Mouse (Mus musculus) hindbrain, embryonic 11.5 days (tissue): ENCODE results near the gene Muc5b. TPM values are rescaled to one million over a fixed set of nuclear protein-coding genes. Genes with fewer than 3 reads are reported as not detected.

ENCODE experiments used
- ATAC-seq: fragments of 200-750 bp; cut with Nextera tagmentation; 2 replicates; pipeline ENCODE4 v1.8.0; 2017; ENCODE audit warnings: mild to moderate bottlenecking, moderate TSS enrichment, moderate library complexity; ENCODE audit not compliant: low FRiP score
- DNase-seq: peaks from one replicate; pipeline ENCODE4 v3.0.0-alpha.2; 2015; ENCODE audit warnings: low spot score
- H3K27ac ChIP-seq: fragments of 300-500 bp; sonication (generic); 2 replicates; pipeline ENCODE4 v1.5.1; 2014; ENCODE audit warnings: mild to moderate bottlenecking, low read depth, low read length
- H3K27me3 ChIP-seq: fragments of 300-500 bp; sonication (generic); 2 replicates; pipeline ENCODE4 v1.6.1; 2014; ENCODE audit warnings: mild to moderate bottlenecking, low read length, moderate library complexity, mixed read lengths; ENCODE audit not compliant: control insufficient read depth, insufficient read depth
- H3K36me3 ChIP-seq: fragments of 300-500 bp; sonication (generic); 2 replicates; pipeline ENCODE4 v1.6.1; 2014; ENCODE audit warnings: mild to moderate bottlenecking, low read length, moderate library complexity, mixed read lengths; ENCODE audit not compliant: control insufficient read depth, insufficient read depth
- H3K4me1 ChIP-seq: fragments of 300-500 bp; sonication (generic); replicated peaks from 2 replicates; pipeline ENCODE4 v1.6.1; 2014; ENCODE audit warnings: low read length, mixed read lengths; ENCODE audit not compliant: control insufficient read depth, insufficient read depth
- H3K4me2 ChIP-seq: fragments of 300-500 bp; sonication (generic); replicated peaks from 2 replicates; pipeline ENCODE4 v1.6.1; 2014; ENCODE audit warnings: mild to moderate bottlenecking, low read depth, low read length
- H3K4me3 ChIP-seq: fragments of 300-500 bp; sonication (generic); 2 replicates; pipeline ENCODE4 v1.5.1; 2014; ENCODE audit warnings: low read depth, low read length
- H3K9ac ChIP-seq: fragments of 300-500 bp; sonication (generic); 2 replicates; pipeline ENCODE4 v1.6.1; 2014; ENCODE audit warnings: low read depth, low read length
- H3K9me3 ChIP-seq: fragments of 300-500 bp; sonication (generic); 2 replicates; pipeline ENCODE4 v1.6.1; 2016; ENCODE audit warnings: low read length; ENCODE audit not compliant: control insufficient read depth
- WGBS: fragments of 180-500 bp; shearing (Covaris S2); extraction: QIAGEN DNeasy Blood & Tissue Kit; methylation state at CpG from one replicate; pipeline ENCODE4 v1.1.7; 2014; 5-methylcytosine and 5-hydroxymethylcytosine counted together
- polyA plus RNA-seq: library from polyadenylated mRNA; unstranded; fragments of >200 nt; fragmentation: Nextera tagmentation; extraction: Ambion mirVana; gene quantifications from 2 replicates; pipeline ENCODE4 v1.2.1, GENCODE M21; 2014

Muc5b gene
- polyA plus RNA-seq, 1 experiment from 2014 or later, result 0.05 TPM

DNA sequence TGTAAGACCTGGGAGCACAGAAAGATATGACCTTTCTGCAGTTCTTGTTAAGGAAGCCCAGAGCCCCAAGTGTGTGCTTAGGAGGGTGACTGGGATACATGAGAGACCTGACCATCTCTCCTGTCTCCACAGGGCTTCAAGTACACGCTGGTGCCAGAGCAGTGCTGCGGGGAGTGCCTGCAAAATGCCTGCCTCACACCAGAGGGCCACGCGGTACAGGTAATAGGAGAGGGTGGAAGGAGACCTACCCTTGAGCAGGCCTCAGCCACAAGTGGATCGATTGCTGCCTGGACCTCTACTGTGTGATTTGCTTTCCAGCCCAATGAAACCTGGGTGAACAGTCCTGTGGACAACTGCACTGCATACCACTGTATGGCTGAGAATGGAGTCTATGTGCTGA, 31.7 kb downstream of the Muc5b start:
- DNase-seq (no peak), ATAC-seq (no peak)
- Histone ChIP-seq H3K4me2 (no peak overlapping the region), H3K4me3 (no peak overlapping the region), H3K27me3 (no peaks in the 10 kb centered on the region), H3K9ac (no peak overlapping the region), H3K9me3 (no peaks in the 10 kb centered on the region), H3K4me1 (no peaks in the 10 kb centered on the region), H3K27ac (no peak overlapping the region), H3K36me3 (no peaks in the 10 kb centered on the region; the same call in 1 of the 2 replicates)
- 83% methylated on average over 5 of the region's 5 CpGs for WGBS

DNA sequence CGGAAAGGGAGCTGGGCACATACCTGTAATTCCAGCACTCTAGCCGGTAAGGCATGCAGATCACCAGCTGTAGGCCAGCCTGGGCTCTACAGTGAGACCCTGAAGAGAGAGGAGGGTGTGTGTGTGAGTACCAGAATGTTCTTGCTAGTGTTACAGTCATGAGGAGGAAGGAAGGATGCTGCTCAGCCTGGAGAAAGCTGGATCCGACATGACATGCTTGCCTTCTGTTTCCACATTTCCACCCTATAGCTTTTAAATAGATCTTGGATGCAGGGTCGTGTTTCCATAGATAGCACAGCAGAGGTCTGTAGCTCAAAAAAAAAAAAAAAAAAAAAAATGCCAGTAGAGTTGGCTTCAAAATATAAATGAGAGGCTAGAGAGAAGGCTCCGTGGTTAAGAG, 36.0 kb downstream of the Muc5b start:
- H3K4me3 ChIP-seq, result no peak overlapping the region
- peaks cover 2% of the 10 kb centered on the region; the same call in 1 of the 2 replicates for H3K36me3 ChIP-seq
- H3K27ac ChIP-seq, result no peak overlapping the region
- ATAC-seq (no peak), DNase-seq (no peak)
- no peak overlapping the region for H3K9ac ChIP-seq
- 92% methylated on average over 5 of the region's 5 CpGs for WGBS
- H3K27me3 ChIP-seq, result no peaks in the 10 kb centered on the region
- no peaks in the 10 kb centered on the region for H3K4me1 ChIP-seq
- no peak overlapping the region for H3K4me2 ChIP-seq
- H3K9me3 ChIP-seq, result no peaks in the 10 kb centered on the region

DNA sequence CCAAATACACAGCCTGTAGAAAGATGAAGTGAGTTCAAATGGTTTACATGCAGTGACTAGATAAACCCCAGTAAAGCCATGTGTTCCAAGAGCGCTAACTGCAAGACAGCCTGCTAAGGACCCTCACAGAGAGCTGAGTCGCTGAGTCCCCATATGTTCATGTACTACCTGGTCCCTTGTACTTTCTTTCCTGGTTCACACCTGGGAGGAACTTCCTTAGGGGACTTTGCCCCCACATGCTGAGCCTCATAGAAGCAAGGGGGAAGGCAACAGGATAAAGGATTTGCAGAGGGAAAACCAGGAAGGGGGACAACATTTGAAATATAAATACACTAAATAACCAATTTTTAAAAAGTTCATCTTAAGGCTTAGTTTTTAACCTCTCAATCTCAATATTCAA, 39.9 kb downstream of the Muc5b start:
- Histone ChIP-seq H3K9me3 (no peaks in the 10 kb centered on the region), H3K4me2 (no peak overlapping the region), H3K27me3 (no peaks in the 10 kb centered on the region), H3K4me3 (no peak overlapping the region), H3K9ac (no peak overlapping the region), H3K36me3 (0 out of 2 replicates have a peak, but pooled peaks cover 2% of the 10 kb centered on the region), H3K4me1 (no peaks in the 10 kb centered on the region), H3K27ac (no peak overlapping the region)
- DNase-seq (no peak), ATAC-seq (no peak)
- WGBS, result 86% methylated on average over 2 of the region's 2 CpGs

DNA sequence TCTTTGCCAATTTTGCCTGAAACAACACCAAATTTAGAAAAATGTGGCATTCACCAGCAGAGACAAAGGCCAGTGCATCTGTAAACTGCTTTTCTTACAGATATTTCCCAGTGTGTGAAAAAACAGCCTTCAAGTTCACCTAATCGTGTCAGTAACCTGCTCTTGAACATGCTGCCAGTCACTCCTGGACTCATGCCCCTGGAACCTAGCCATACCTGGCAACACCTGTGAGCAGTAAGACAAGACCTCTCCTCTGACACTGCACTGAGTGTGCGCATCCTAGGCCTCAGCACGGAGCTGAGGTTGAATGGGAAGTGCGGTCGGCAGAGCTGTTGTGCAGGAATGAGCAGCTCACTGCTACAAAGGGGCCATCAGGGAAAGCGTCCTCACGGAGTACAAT, 53.3 kb downstream of the Muc5b start:
- peaks cover 10% of the 10 kb centered on the region for H3K36me3 ChIP-seq
- DNase-seq (no peak), ATAC-seq (no peak)
- H3K27ac ChIP-seq, result no peak overlapping the region
- H3K4me2 ChIP-seq, result no peak overlapping the region
- no peak overlapping the region for H3K4me3 ChIP-seq
- 94% methylated on average over 7 of the region's 7 CpGs for WGBS
- H3K9me3 ChIP-seq, result no peaks in the 10 kb centered on the region
- H3K4me1 ChIP-seq, result no peaks in the 10 kb centered on the region
- H3K9ac ChIP-seq, result no peak overlapping the region
- no peaks in the 10 kb centered on the region for H3K27me3 ChIP-seq

DNA sequence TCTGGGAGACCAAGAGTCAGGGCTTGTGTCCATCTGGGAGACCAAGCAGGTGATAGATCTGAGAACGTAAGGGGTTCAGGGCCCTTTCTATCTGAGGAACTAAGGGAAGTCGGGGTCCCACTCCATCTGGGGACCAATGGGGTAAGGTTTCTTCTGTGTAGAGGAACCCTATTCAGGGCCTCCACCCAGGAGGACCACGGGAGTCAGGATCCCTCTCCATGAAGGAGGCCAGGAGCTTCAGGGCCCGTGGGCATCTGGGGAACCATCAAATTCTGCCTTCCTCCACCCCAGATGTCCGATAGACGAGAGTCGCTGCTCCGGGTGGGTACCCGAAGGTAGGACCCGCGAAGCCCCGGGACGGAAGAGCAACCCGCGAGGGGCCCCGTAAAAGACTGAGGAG, 63.0 kb downstream of the Muc5b start:
- Histone ChIP-seq H3K9me3 (no peaks in the 10 kb centered on the region), H3K4me1 (peaks cover 3% of the 10 kb centered on the region; the same call in 1 of the 2 replicates), H3K36me3 (no peaks in the 10 kb centered on the region), H3K27me3 (peaks cover 3% of the 10 kb centered on the region; the same call in 1 of the 2 replicates), H3K4me2 (peak overlapping the region; percentile 88), H3K27ac (peak overlapping the region; percentile 78), H3K4me3 (peak overlapping the region; percentile 88), H3K9ac (peak overlapping the region; percentile 90)
- DNase-seq (no peak), ATAC-seq (peak; percentile 55; the same call in 1 of the 2 replicates)
- WGBS, result 1% methylated on average over 16 of the region's 16 CpGs

DNA sequence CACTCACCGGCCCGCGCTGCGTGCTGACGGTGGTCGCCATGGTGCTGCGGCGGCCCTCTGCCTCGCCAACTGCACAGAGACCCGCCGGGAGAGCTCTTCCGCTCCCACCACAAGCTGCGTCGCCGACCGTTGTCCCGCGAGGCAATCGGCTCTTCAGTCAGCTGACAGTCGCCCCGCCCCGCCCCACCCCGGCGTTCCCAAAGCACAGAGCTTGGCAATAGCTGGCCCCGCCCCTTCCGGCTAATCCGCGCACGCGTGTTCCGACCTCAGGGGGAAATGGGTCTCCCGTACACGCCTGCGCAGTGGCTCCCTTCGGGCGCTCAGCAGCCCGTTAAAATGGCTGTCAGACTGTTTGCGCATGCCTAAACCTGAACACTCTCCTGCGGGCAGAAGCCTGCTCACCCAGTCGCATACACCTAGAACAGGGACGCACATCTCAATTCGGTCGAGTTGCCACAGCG, 63.4 kb downstream of the Muc5b start:
- ATAC-seq, result peak; percentile 96
- no peaks in the 10 kb centered on the region for H3K9me3 ChIP-seq
- peak overlapping the region; percentile 90 for H3K9ac ChIP-seq
- DNase-seq, result peak; percentile 100
- peak overlapping the region; percentile 88 for H3K4me3 ChIP-seq
- no peaks in the 10 kb centered on the region for H3K36me3 ChIP-seq
- peaks cover 3% of the 10 kb centered on the region; the same call in 1 of the 2 replicates for H3K4me1 ChIP-seq
- H3K27ac ChIP-seq, result peak overlapping the region; percentile 78
- H3K27me3 ChIP-seq, result peaks cover 3% of the 10 kb centered on the region; the same call in 1 of the 2 replicates
- peak overlapping the region; percentile 88 for H3K4me2 ChIP-seq
- WGBS, result 0% methylated on average over 36 of the region's 44 CpGs

DNA sequence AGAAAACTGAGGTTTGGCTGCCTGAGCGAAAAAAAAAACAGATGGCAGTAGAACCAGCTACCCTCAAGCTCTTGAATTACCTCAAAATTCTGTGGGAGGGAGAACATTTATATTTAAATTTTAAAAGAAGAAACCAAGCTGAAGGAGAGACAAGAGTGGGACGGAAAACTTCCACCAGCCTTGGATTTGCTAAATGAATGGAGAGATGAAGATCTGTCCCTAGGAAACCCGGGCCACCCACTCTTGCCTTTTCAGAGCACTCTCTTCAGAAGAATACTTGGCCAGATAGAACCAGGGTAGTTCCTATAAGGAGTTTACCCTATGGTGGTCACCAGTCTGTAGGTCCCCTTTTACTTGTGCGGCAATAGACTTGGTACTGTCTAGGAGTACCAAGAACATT, 63.9 kb downstream of the Muc5b start:
- peak overlapping the region; percentile 36; the same call in 1 of the 2 replicates for H3K27ac ChIP-seq
- H3K9me3 ChIP-seq, result no peaks in the 10 kb centered on the region
- no peak for DNase-seq
- no peaks in the 10 kb centered on the region for H3K36me3 ChIP-seq
- peaks cover 3% of the 10 kb centered on the region; the same call in 1 of the 2 replicates for H3K4me1 ChIP-seq
- H3K9ac ChIP-seq, result peak overlapping the region; percentile 90
- H3K4me2 ChIP-seq, result peak overlapping the region; percentile 49
- ATAC-seq, result no peak
- WGBS, result 66% methylated on average over 4 of the region's 4 CpGs
- H3K4me3 ChIP-seq, result peak overlapping the region; percentile 88
- peaks cover 3% of the 10 kb centered on the region; the same call in 1 of the 2 replicates for H3K27me3 ChIP-seq

DNA sequence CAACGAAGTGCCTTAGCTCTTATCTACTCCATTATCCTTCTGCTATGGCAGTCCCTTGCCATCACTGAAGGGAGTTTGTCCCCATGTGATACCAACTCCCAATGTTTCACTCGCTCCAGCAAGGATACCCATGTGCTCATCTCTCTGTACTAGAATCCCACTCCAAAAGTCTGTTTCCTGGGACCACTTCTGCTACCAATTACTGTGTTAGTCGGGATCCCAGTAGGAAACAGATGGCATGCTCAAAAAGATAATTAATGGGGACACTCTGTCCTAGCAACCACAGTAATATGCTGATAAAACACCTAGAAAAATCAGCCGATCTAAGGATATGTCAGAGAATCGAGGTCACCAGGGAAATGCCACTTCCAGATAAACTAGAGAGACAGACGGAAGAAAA, 69.7 kb downstream of the Muc5b start:
- no peak overlapping the region for H3K4me2 ChIP-seq
- no peak for DNase-seq
- H3K9me3 ChIP-seq, result no peaks in the 10 kb centered on the region
- ATAC-seq, result no peak
- peaks cover 3% of the 10 kb centered on the region; the same call in 1 of the 2 replicates for H3K27me3 ChIP-seq
- no peak overlapping the region for H3K9ac ChIP-seq
- H3K27ac ChIP-seq, result no peak overlapping the region
- no peaks in the 10 kb centered on the region; the same call in 1 of the 2 replicates for H3K4me1 ChIP-seq
- 78% methylated on average over 6 of the region's 6 CpGs for WGBS
- H3K4me3 ChIP-seq, result no peak overlapping the region
- H3K36me3 ChIP-seq, result no peaks in the 10 kb centered on the region

DNA sequence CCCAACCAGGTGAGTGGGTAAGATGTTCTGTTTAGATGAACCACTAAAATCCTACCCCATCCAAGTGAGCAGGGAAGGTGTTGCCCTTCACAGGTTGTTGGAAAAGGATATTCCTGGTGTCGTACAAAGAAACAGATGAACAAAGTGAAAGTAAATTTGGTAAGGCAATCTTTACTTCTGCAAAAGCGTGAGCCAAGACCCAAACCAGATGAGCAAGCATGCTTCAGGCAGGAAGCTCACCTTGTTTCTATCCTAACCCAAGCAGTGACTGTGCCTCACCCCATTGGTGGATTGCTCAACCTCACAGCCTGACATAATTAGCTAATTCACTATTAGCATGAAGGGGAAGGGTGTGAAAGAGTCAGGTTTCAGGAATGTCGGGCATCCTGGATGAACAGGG, 72.4 kb downstream of the Muc5b start:
- no peak for DNase-seq
- Histone ChIP-seq H3K9ac (no peak overlapping the region), H3K27me3 (no peaks in the 10 kb centered on the region; the same call in 1 of the 2 replicates), H3K36me3 (no peaks in the 10 kb centered on the region), H3K4me2 (no peak overlapping the region), H3K9me3 (no peaks in the 10 kb centered on the region), H3K4me1 (no peaks in the 10 kb centered on the region; the same call in 1 of the 2 replicates), H3K4me3 (no peak overlapping the region), H3K27ac (no peak overlapping the region)
- WGBS, result 71% methylated on average over 3 of the region's 3 CpGs
- ATAC-seq, result no peak
